Mouse (Mus musculus): ENCODE measurements around the gene Mrgpre. TPM values are rescaled to one million over a fixed set of nuclear protein-coding genes. Genes with fewer than 3 reads are reported as not detected.

Mrgpre gene
- polyA plus RNA-seq (2015; fragmentation: Nextera tagmentation; extraction: Ambion mirVana) = 0.08 and 0.15 TPM in 2 replicates

DNA sequence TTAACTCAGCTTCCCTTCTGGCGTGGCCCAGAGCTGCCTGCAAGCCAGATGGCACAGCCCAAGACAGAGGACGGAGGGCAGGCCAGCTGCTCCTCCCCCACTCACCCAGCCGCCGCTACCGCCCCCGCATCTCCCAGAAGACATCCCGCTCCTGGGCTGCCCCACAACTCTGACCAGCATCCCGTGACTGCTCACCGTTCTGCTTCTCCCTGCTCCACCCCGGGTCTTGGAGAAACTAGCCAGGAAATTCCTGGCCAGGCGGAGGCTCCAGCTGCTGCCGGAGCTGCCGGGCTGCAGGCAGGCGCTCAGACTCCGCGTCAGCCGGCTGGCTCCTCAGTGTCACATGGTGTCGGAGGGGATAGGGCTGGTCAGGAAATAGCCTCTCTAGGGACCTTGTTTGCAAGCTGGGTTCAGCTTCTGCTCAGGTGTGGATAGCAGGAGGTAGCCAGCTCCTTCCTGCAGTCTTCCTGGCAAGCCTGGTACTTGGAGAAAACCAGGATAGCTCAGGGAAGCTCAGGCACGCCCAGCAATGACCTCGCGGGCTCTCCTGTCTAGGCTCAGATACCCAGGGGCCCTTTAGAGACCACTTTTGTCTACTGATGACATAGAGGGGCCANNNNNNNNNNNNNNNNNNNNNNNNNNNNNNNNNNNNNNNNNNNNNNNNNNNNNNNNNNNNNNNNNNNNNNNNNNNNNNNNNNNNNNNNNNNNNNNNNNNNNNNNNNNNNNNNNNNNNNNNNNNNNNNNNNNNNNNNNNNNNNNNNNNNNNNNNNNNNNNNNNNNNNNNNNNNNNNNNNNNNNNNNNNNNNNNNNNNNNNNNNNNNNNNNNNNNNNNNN, at the start of gene Mrgpre:
Gene Mrgpre, minus strand, starts transcription at position 505 of the 834 bp plus-strand sequence.
- peak; percentile 60 for DNase-seq
- H3K27ac ChIP-seq (ENCODE audit: low read depth) = no peak within 1 kb of the TSS; the same call in 1 of the 2 replicates
- TF ChIP-seq EP300 (IDR thresholded peaks at IDR 0.05; ENCODE audit: low read depth) (no peak), CTCF (IDR thresholded peaks at IDR 0.05; ENCODE audit: low read depth) (no peak)
- WGBS (ENCODE audit: insufficient replicate concordance) = 8% methylated on average over 19 of the region's 21 CpGs
- peaks cover 21% of the 10 kb centered on the region for H3K4me1 ChIP-seq (ENCODE audit: insufficient read depth)
- peak within 1 kb of the TSS; percentile 78 for H3K4me2 ChIP-seq (ENCODE audit: low read depth, low read length)
- no peaks in the 10 kb centered on the region for H3K9me3 ChIP-seq (ENCODE audit: low read length)
- no peaks in the 10 kb centered on the region for H3K36me3 ChIP-seq (replicated peaks; ENCODE audit: insufficient read depth, low read length)
- ATAC-seq = peak; percentile 81
- no peaks in the 10 kb centered on the region for H3K27me3 ChIP-seq (ENCODE audit: insufficient read depth, low read length)
- H3K4me3 ChIP-seq (ENCODE audit: low read depth, low read length) = peak within 1 kb of the TSS; percentile 47
- H3K9ac ChIP-seq (replicated peaks) = peak within 1 kb of the TSS; percentile 44; the same call in 1 of the 2 replicates

DNA sequence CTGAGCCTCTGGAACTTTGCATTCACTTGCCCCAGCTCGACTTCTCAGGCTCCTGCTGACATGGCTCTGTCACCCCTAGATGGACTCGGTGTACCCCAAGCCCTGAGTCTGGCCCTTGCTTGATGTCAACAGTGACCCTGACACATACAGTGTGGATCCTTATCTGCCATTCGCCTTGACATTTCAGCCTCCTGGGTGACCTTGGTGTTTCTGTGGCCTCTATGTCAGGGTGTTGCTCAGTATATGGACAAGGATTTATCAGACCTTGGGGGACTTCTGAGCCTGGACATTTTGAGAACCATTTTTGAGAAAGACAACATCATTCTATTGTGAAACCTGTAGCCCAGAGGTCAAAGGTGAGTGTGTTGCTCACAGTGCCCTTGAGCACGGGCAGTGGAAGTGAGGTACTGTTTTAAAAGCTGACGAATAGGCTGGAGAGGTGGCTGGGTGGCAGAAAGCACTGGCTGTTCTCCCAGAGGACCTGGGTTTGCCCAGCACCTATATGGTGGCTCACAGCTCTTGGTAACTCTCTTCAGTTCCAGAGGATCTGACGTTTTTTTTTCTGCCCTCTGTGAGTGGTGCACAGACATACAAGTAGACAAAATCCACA, 49.4 kb upstream of the Mrgpre start:
- Histone ChIP-seq H3K27ac (ENCODE audit: low read depth) (peak overlapping the region; percentile 82), H3K4me2 (ENCODE audit: low read depth, low read length) (no peak overlapping the region), H3K9ac (replicated peaks) (no peak overlapping the region), H3K9me3 (ENCODE audit: low read length) (no peaks in the 10 kb centered on the region), H3K36me3 (replicated peaks; ENCODE audit: insufficient read depth, low read length) (no peaks in the 10 kb centered on the region; the same call in 1 of the 2 replicates), H3K4me1 (ENCODE audit: insufficient read depth) (peaks cover 31% of the 10 kb centered on the region), H3K27me3 (ENCODE audit: insufficient read depth, low read length) (no peaks in the 10 kb centered on the region), H3K4me3 (ENCODE audit: low read depth, low read length) (no peak overlapping the region)
- no peak for DNase-seq
- no peak for TF ChIP-seq CTCF (IDR thresholded peaks at IDR 0.05; ENCODE audit: low read depth)
- TF ChIP-seq EP300 (IDR thresholded peaks at IDR 0.05; ENCODE audit: low read depth) = peak; percentile 14; the same call in 1 of the 2 replicates
- peak; percentile 18; the same call in 1 of the 2 replicates for ATAC-seq
- 52% methylated on average over 6 of the region's 6 CpGs for WGBS (ENCODE audit: insufficient replicate concordance)

DNA sequence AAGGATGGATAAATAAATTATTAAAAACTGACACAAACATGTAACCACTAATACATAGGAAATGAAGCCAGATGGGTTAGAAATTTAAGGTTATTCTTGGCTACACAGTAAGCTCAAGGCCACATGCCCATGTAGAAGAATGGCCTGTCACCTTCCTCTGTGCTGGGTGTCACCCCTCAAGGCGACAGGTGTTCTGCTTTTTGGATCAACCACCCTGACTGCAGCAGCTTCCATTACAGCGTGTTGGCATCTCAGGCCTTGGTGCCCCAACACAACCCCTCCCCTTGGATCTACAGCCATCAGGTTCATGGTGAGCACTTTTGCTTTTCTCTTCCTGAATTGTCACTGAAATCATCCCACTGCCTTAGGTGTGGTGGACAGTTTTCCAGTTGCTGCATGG, 48.3 kb upstream of the Mrgpre start:
- Histone ChIP-seq H3K4me3 (ENCODE audit: low read depth, low read length) (no peak overlapping the region), H3K4me1 (ENCODE audit: insufficient read depth) (peaks cover 31% of the 10 kb centered on the region), H3K27me3 (ENCODE audit: insufficient read depth, low read length) (no peaks in the 10 kb centered on the region), H3K36me3 (replicated peaks; ENCODE audit: insufficient read depth, low read length) (no peaks in the 10 kb centered on the region), H3K4me2 (ENCODE audit: low read depth, low read length) (no peak overlapping the region), H3K9me3 (ENCODE audit: low read length) (no peaks in the 10 kb centered on the region), H3K9ac (replicated peaks) (no peak overlapping the region), H3K27ac (ENCODE audit: low read depth) (peak overlapping the region; percentile 82; the same call in 1 of the 2 replicates)
- no peak for ATAC-seq
- DNase-seq = no peak
- no peak for TF ChIP-seq EP300 (IDR thresholded peaks at IDR 0.05; ENCODE audit: low read depth)
- TF ChIP-seq CTCF (IDR thresholded peaks at IDR 0.05; ENCODE audit: low read depth) = no peak
- WGBS (ENCODE audit: insufficient replicate concordance) = 78% methylated on average over 2 of the region's 2 CpGs

DNA sequence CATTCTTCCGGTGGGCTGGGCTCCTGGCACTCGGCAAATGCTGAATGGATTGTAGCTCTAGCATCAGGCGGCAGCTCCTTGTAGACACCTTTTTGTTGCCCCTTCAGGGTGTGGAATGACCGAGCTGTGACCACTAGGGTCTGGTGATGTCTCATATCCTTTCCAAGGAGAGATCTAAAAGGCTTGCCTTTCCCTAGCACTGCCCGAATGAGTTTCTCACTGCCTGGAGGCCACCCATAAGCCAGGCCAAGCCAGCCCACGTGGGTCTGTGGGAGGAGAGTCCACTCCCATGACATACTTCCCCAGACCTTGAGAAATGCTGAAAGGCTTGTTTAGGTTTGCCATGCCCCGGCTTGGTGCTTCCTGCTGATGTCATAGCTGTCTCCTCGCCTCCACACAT, 47.9 kb upstream of the Mrgpre start:
- Histone ChIP-seq H3K9me3 (ENCODE audit: low read length) (no peaks in the 10 kb centered on the region), H3K9ac (replicated peaks) (no peak overlapping the region), H3K27me3 (ENCODE audit: insufficient read depth, low read length) (no peaks in the 10 kb centered on the region), H3K4me3 (ENCODE audit: low read depth, low read length) (no peak overlapping the region), H3K36me3 (replicated peaks; ENCODE audit: insufficient read depth, low read length) (no peaks in the 10 kb centered on the region), H3K4me2 (ENCODE audit: low read depth, low read length) (no peak overlapping the region), H3K4me1 (ENCODE audit: insufficient read depth) (peaks cover 31% of the 10 kb centered on the region), H3K27ac (ENCODE audit: low read depth) (0 out of 2 replicates have a peak overlapping the region, but pooled peaks have one; percentile 82)
- ATAC-seq = no peak
- TF ChIP-seq CTCF (IDR thresholded peaks at IDR 0.05; ENCODE audit: low read depth) (no peak), EP300 (IDR thresholded peaks at IDR 0.05; ENCODE audit: low read depth) (no peak)
- peak; percentile 32 for DNase-seq
- 60% methylated on average over 8 of the region's 8 CpGs for WGBS (ENCODE audit: insufficient replicate concordance)

DNA sequence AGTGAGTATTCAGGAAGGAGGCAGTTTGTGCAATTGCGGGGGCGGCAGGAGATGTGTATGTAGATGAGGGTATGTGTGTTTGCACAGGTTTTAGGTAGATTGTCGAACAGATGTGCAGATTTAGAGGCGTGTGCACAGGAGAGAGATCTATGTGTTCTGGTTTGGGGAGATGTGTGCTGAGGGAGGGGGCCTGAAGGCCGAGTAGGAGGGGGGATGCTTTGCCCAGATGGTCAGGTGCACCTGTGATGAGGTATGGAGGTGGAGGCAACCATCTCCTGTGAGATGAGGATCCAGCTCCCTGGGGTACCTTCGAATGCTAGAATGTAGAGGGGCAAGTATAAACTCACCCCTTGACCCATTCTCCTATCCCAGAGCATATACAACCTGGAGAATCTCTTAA, 46.1 kb upstream of the Mrgpre start:
- WGBS (ENCODE audit: insufficient replicate concordance) = 7% methylated on average over 6 of the region's 6 CpGs
- TF ChIP-seq CTCF (IDR thresholded peaks at IDR 0.05; ENCODE audit: low read depth) = no peak
- no peak for TF ChIP-seq EP300 (IDR thresholded peaks at IDR 0.05; ENCODE audit: low read depth)
- ATAC-seq (peak; percentile 1; the same call in 1 of the 2 replicates), DNase-seq (no peak)
- Histone ChIP-seq H3K27me3 (ENCODE audit: insufficient read depth, low read length) (no peaks in the 10 kb centered on the region), H3K36me3 (replicated peaks; ENCODE audit: insufficient read depth, low read length) (no peaks in the 10 kb centered on the region), H3K9me3 (ENCODE audit: low read length) (no peaks in the 10 kb centered on the region), H3K4me2 (ENCODE audit: low read depth, low read length) (peak overlapping the region; percentile 84), H3K27ac (ENCODE audit: low read depth) (peak overlapping the region; percentile 46), H3K9ac (replicated peaks) (peak overlapping the region; percentile 60), H3K4me1 (ENCODE audit: insufficient read depth) (peaks cover 30% of the 10 kb centered on the region), H3K4me3 (ENCODE audit: low read depth, low read length) (peak overlapping the region; percentile 67)

All from liver, postnatal 0 days (tissue).